Mouse (Mus musculus): ENCODE measurements around the gene Mslnl. TPM values are rescaled to one million over a fixed set of nuclear protein-coding genes. Genes with fewer than 3 reads are reported as not detected.

Mslnl gene
- polyA plus RNA-seq (2015; fragmentation: Nextera tagmentation; extraction: Ambion mirVana): not detected in 2 replicates

DNA sequence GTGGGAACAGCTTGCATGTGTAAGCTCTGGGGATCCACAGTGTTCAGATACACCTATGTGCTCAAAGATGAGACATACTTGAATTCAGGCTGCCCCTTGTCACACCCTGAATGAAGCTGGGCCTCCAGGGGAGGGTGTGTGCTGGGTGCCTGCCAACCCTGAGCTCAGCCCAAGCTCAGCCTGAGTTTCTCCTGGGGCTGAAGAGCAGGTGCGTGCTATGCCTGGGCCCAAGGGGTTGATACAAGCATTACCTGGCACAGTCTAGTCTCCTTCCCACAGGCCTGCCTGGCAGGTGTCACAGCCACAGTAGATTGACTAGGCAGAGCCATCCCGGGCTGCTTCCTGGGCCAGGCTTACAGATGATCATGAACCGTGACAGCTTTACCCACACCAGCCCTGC is at the start of gene Mslnl:
Gene Mslnl, plus strand, starts transcription at position 298 of the 400 bp plus-strand sequence.
- H3K4me3 ChIP-seq (replicated peaks): no peak within 1 kb of the TSS
- H3K36me3 ChIP-seq (replicated peaks): no peaks in the 10 kb centered on the region
- H3K4me2 ChIP-seq: no peak within 1 kb of the TSS
- H3K4me1 ChIP-seq (replicated peaks): no peaks in the 10 kb centered on the region
- no peak within 1 kb of the TSS for H3K27ac ChIP-seq (replicated peaks)
- ATAC-seq (ENCODE audit: insufficient read depth): no peak
- H3K9ac ChIP-seq: no peak within 1 kb of the TSS
- WGBS (ENCODE audit: insufficient replicate concordance): 65% methylated on average over 3 of the region's 3 CpGs
- no peaks in the 10 kb centered on the region for H3K27me3 ChIP-seq
- H3K9me3 ChIP-seq (replicated peaks): no peaks in the 10 kb centered on the region

DNA sequence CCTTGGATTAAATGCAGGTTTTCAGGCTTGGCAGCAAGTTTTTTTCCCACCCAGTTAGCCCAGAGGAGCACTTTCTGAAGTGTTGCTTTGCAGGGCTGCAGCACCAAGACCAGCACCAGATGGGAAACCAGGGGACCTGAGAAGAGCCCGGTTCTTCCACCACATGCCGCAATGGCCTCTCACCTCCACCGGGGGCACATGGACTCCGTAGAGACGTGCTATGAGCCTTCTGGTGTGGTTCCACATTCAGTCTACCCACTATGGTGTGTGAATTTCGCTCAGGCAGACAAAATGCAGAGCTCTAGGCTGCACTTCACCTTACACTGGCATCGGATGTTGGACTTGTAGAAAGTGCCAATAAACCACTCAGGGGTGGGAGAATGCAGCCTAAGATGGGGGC is 49.5 kb upstream of the Mslnl start:
- Histone ChIP-seq H3K36me3 (replicated peaks) (no peaks in the 10 kb centered on the region), H3K9ac (no peak overlapping the region), H3K4me3 (replicated peaks) (no peak overlapping the region), H3K27me3 (0 out of 2 replicates have a peak, but pooled peaks cover 11% of the 10 kb centered on the region), H3K4me2 (no peak overlapping the region), H3K4me1 (replicated peaks) (no peaks in the 10 kb centered on the region), H3K27ac (replicated peaks) (no peak overlapping the region), H3K9me3 (replicated peaks) (no peaks in the 10 kb centered on the region)
- WGBS (ENCODE audit: insufficient replicate concordance): 25% methylated on average over 7 of the region's 7 CpGs
- no peak for ATAC-seq (ENCODE audit: insufficient read depth)

DNA sequence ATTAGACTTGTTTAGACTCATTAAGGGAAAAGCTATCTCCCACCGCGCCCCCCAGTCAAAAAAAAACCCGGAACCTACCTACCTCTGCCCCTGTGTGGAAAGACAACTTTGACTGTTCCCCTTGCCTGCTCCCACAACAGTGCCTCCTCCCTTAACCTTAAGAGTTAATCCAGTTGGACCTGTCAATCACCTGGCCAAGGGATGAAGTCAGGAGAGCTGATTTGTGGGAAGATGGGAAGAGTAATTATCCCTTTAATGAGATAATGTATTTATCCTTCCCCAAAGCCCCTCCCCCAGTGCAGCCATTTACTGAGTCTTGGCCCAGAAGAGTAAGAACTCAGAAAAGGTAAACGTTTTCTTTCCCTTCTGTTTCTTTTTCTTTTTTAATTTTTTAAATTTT is 46.9 kb upstream of the Mslnl start:
- Histone ChIP-seq H3K27ac (replicated peaks) (no peak overlapping the region), H3K4me2 (no peak overlapping the region), H3K9me3 (replicated peaks) (no peaks in the 10 kb centered on the region), H3K4me1 (replicated peaks) (no peaks in the 10 kb centered on the region), H3K27me3 (0 out of 2 replicates have a peak, but pooled peaks cover 11% of the 10 kb centered on the region), H3K9ac (no peak overlapping the region), H3K4me3 (replicated peaks) (no peak overlapping the region), H3K36me3 (replicated peaks) (no peaks in the 10 kb centered on the region)
- no peak for ATAC-seq (ENCODE audit: insufficient read depth)
- WGBS (ENCODE audit: insufficient replicate concordance): 61% methylated on average over 4 of the region's 4 CpGs

DNA sequence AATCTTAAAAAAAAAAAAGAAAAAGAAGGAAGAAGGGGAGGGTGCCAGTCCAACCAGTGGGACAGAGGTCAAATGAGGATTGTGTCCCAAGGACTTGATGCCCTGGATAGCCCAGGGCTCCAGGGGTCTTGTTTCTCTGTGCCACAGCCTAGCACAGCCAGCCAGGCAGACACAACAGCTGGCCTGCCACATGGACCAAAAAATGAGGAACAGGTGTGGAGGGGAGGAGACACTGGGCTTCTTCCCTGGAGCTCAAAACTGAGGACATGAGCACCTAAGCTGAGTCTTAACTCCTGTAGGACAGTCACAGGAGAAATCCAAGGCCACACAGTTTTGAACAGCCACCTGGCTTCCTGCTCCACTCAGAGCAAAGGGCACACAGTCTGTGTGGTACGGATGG is 39.6 kb upstream of the Mslnl start:
- Histone ChIP-seq H3K27me3 (peaks cover 3% of the 10 kb centered on the region; the same call in 1 of the 2 replicates), H3K36me3 (replicated peaks) (no peaks in the 10 kb centered on the region), H3K9me3 (replicated peaks) (no peaks in the 10 kb centered on the region), H3K4me2 (no peak overlapping the region), H3K9ac (no peak overlapping the region), H3K4me1 (replicated peaks) (no peaks in the 10 kb centered on the region), H3K4me3 (replicated peaks) (no peak overlapping the region), H3K27ac (replicated peaks) (no peak overlapping the region)
- 13% methylated on average over 1 of the region's 1 CpGs for WGBS (ENCODE audit: insufficient replicate concordance)
- no peak for ATAC-seq (ENCODE audit: insufficient read depth)

DNA sequence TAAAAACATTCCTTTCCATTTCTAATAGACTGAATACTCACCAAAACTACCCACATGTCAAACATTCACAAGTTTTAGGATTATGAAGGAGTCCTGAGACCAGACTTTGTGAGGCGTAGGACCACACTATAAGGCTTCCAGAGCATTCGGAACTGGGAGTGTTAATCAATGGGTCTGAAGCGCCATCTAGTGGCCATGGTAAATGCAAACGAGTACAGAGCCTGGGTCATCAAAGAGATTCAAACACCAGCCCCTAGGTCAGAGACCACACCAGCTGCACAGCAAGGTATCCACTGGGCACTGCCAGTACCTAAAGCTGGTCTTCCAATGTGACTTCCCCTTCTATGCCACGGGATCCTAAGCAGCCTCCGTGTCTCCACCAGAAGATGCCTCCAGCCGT is 37.4 kb upstream of the Mslnl start:
- Histone ChIP-seq H3K27ac (replicated peaks) (no peak overlapping the region), H3K4me2 (no peak overlapping the region), H3K4me3 (replicated peaks) (no peak overlapping the region), H3K9ac (no peak overlapping the region), H3K9me3 (replicated peaks) (no peaks in the 10 kb centered on the region), H3K36me3 (replicated peaks) (no peaks in the 10 kb centered on the region), H3K27me3 (peaks cover 11% of the 10 kb centered on the region; the same call in 1 of the 2 replicates), H3K4me1 (replicated peaks) (no peaks in the 10 kb centered on the region)
- 16% methylated on average over 7 of the region's 7 CpGs for WGBS (ENCODE audit: insufficient replicate concordance)
- no peak for ATAC-seq (ENCODE audit: insufficient read depth)

DNA sequence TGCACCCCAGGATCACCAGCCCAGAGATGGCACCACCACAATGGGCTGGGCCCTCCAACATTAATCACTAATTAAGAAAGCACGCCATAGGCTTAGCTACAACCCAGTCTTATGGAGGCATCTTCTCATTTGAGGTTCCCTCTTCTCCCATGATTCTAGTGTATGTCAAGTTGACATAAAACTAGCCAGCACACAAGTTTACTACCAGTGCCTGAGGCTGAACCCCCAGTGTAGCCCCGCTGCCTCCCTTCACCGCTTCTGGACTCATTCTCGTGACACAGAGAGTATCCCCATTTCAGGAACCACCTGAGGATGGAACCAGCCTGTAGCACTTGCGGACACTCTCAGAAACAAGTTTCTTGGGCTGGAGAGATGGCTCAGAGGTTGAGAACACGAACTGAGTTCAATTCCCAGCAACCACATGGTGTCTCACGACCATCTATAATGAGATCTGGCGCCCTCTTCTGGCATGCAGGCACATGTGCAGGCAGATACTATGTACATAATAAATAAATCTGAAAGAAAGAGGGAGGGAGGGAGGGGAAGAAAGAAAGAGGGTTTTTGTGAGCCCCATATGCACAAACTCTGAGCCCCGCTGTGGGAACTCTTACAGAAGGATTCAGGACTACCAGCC is 34.9 kb upstream of the Mslnl start:
- WGBS (ENCODE audit: insufficient replicate concordance): 48% methylated on average over 9 of the region's 9 CpGs
- H3K4me3 ChIP-seq (replicated peaks): no peak overlapping the region
- no peaks in the 10 kb centered on the region for H3K9me3 ChIP-seq (replicated peaks)
- H3K4me2 ChIP-seq: no peak overlapping the region
- no peak for ATAC-seq (ENCODE audit: insufficient read depth)
- no peak overlapping the region for H3K9ac ChIP-seq
- peaks cover 11% of the 10 kb centered on the region; the same call in 1 of the 2 replicates for H3K27me3 ChIP-seq
- H3K27ac ChIP-seq (replicated peaks): no peak overlapping the region
- H3K4me1 ChIP-seq (replicated peaks): no peaks in the 10 kb centered on the region
- no peaks in the 10 kb centered on the region for H3K36me3 ChIP-seq (replicated peaks)

DNA sequence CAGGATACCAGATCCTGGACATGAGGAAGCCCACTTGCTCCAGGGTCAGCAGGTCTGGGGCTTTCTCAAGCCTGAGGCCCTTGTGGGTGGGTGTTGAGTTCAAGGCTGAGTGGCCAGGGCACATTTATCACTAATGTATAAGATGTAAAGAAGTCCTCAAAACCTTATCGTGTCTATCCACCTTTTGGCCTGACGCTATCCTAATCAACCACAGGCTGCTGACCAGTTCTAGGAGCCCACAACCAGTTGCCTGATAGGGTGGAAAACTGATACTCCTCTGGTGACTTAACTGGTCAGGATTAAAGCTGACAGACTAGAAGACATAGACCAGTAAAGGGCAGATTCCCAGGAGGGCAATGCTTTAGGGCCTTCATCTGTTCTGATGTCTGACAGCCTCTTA is 25.8 kb upstream of the Mslnl start:
- Histone ChIP-seq H3K4me1 (replicated peaks) (no peaks in the 10 kb centered on the region), H3K9me3 (replicated peaks) (no peaks in the 10 kb centered on the region), H3K9ac (no peak overlapping the region), H3K4me3 (replicated peaks) (no peak overlapping the region), H3K27ac (replicated peaks) (no peak overlapping the region), H3K27me3 (peaks cover 6% of the 10 kb centered on the region; the same call in 1 of the 2 replicates), H3K4me2 (no peak overlapping the region), H3K36me3 (replicated peaks) (no peaks in the 10 kb centered on the region)
- no peak for ATAC-seq (ENCODE audit: insufficient read depth)
- WGBS (ENCODE audit: insufficient replicate concordance): 64% methylated on average over 2 of the region's 2 CpGs

DNA sequence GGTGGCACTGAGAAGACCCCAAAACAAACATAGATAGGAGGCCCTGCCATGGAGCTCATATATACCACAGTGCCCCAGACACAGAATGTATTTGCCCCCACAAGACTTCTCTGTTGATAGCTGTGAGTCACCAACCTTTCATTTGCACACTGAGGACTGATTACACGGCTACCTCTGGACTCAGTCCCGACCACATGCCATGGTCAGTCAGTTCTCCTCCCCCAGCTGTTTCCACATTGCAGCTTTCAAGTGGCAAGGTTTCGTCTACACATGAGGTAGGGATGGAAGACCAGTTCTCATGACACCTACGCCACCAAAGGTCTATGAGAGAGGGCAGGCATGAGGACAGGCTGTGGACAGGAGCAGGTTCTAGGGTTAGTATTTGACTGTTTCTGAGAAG is 24.7 kb upstream of the Mslnl start:
- H3K27ac ChIP-seq (replicated peaks): no peak overlapping the region
- no peak overlapping the region for H3K4me2 ChIP-seq
- H3K4me3 ChIP-seq (replicated peaks): no peak overlapping the region
- H3K27me3 ChIP-seq: peaks cover 18% of the 10 kb centered on the region
- H3K36me3 ChIP-seq (replicated peaks): no peaks in the 10 kb centered on the region
- no peak overlapping the region for H3K9ac ChIP-seq
- WGBS (ENCODE audit: insufficient replicate concordance): 50% methylated on average over 4 of the region's 4 CpGs
- H3K4me1 ChIP-seq (replicated peaks): peaks cover 4% of the 10 kb centered on the region; the same call in 1 of the 2 replicates
- no peaks in the 10 kb centered on the region for H3K9me3 ChIP-seq (replicated peaks)
- no peak for ATAC-seq (ENCODE audit: insufficient read depth)

DNA sequence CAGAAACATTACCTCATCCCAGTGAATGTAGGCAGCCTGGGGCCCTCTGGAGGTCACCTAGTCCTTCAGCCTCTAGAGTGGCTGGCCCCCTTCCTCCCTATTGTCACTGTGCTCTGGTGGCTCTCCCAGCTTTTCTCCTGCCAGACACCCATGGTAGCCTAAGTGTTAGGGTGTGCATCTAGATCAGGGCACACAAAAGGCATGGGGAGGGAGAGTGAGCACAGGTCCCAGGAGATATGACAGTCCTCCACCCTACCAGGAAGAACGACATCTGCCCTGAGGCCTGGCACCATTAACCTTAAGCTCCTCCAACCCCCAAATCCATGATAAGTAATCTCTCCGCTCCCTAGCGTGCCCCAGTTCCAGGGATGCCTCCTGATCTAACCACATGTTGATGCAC is 20.2 kb upstream of the Mslnl start:
- H3K27me3 ChIP-seq: peaks cover 44% of the 10 kb centered on the region
- no peak overlapping the region for H3K4me3 ChIP-seq (replicated peaks)
- H3K36me3 ChIP-seq (replicated peaks): peaks cover 20% of the 10 kb centered on the region
- H3K9me3 ChIP-seq (replicated peaks): no peaks in the 10 kb centered on the region
- ATAC-seq (ENCODE audit: insufficient read depth): no peak
- no peak overlapping the region for H3K27ac ChIP-seq (replicated peaks)
- no peak overlapping the region for H3K9ac ChIP-seq
- peaks cover 16% of the 10 kb centered on the region; the same call in 1 of the 2 replicates for H3K4me1 ChIP-seq (replicated peaks)
- no peak overlapping the region for H3K4me2 ChIP-seq
- 41% methylated on average over 3 of the region's 3 CpGs for WGBS (ENCODE audit: insufficient replicate concordance)

DNA sequence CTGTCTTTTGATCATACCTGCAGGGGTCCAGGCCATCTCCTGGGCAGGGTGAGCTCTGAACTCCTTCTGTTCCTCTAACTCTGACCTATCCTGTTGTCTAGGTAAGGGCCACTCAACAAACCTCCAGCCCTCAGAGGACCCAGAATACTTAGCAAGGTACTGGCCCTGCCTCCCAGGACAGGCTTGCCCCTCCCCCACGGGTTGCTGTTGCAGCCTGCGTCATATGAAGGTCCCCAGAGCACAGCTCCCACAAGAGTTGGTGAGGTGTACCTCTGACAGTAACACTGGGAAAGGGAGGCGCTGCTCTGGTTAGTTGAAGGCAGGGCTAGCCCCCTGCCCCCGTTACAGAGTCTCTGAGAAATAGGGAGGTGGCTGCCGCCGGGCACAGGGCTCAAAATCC is 19.7 kb upstream of the Mslnl start:
- no peak for ATAC-seq (ENCODE audit: insufficient read depth)
- no peak overlapping the region for H3K4me2 ChIP-seq
- no peak overlapping the region for H3K9ac ChIP-seq
- 5% methylated on average over 6 of the region's 6 CpGs for WGBS (ENCODE audit: insufficient replicate concordance)
- no peaks in the 10 kb centered on the region for H3K9me3 ChIP-seq (replicated peaks)
- H3K36me3 ChIP-seq (replicated peaks): peaks cover 25% of the 10 kb centered on the region
- no peak overlapping the region for H3K4me3 ChIP-seq (replicated peaks)
- H3K27ac ChIP-seq (replicated peaks): no peak overlapping the region
- peaks cover 16% of the 10 kb centered on the region; the same call in 1 of the 2 replicates for H3K4me1 ChIP-seq (replicated peaks)
- peaks cover 44% of the 10 kb centered on the region for H3K27me3 ChIP-seq

DNA sequence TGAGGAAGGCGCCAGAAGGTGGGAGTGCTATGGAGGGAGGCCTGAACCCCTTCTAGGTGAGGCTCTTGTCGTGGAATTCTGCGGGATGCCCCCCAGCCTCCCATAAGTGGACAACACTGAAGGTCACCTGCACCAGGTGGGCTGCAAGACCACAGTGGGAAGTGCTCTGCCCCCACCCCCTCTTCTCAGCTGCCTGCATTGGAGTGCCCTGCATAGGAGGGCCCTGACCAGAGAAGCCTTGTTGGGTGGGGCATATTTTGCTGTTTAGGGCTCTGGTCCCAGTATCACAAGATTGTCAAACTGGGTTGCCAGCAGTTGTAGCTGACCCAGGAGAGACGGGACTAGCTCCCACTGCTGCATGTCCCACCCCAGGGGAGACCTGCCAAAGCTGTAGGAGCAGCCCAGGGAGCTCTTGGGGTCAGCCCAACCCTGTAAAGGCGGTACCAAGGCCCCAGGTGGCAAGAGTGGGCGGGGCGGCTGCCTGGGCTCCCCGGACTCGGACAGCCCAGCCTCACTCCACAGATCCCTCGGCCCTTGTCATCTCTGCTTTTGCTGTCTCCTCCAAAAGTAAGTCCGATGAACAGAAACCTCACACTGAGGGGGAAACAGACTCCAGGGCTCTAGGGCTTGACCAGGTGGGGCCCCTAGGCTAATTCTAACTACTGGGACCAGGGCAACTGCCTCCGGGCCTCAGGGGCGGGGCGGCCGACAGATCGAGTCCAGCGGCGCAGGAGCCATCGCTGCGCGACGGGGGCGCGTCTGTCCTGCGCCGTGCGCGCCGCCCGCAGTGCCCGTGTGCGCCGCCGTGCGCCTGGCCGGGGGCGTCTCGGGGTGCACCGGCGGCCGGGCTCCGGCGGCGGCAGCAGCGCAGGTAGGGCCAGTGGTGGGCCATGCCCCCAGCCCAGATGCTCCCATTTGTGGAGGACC is 18.9 kb upstream of the Mslnl start, which contains the start of gene Gng13:
Gene Gng13, plus strand, starts transcription at position 461 of the 927 bp plus-strand sequence.
- H3K9ac ChIP-seq: no peak within 1 kb of the TSS; the same call in 1 of the 2 replicates
- peaks cover 44% of the 10 kb centered on the region for H3K27me3 ChIP-seq
- H3K9me3 ChIP-seq (replicated peaks): no peaks in the 10 kb centered on the region
- H3K4me1 ChIP-seq (replicated peaks): peaks cover 16% of the 10 kb centered on the region; the same call in 1 of the 2 replicates
- no peak within 1 kb of the TSS for H3K27ac ChIP-seq (replicated peaks)
- H3K4me3 ChIP-seq (replicated peaks): peak within 1 kb of the TSS; percentile 35
- 2% methylated on average over 45 of the region's 45 CpGs for whole genome bisulfite sequencing (ENCODE audit: insufficient replicate concordance)
- peak within 1 kb of the TSS; percentile 54 for H3K4me2 ChIP-seq
- H3K36me3 ChIP-seq (replicated peaks): peaks cover 33% of the 10 kb centered on the region
- ATAC-seq (ENCODE audit: insufficient read depth): no peak

Measured in liver, embryonic 15.5 days (tissue).